Mouse (Mus musculus) cortical plate, adult 2 months (tissue): ENCODE results near the gene Nptxr. TPM values are rescaled to one million over a fixed set of nuclear protein-coding genes. Genes with fewer than 3 reads are reported as not detected.

ENCODE experiments used
- H3K27ac ChIP-seq: fragments of 200-500 bp; 2 replicates; pipeline ENCODE4 v1.5.1; 2012; ENCODE audit warnings: low read length, control low read depth, inconsistent platforms; ENCODE audit not compliant: insufficient read depth
- H3K4me1 ChIP-seq: fragments of 200-500 bp; 2 replicates; pipeline ENCODE4 v1.6.1; 2011; ENCODE audit warnings: low read length; ENCODE audit not compliant: control insufficient read depth, insufficient read depth
- H3K4me3 ChIP-seq: fragments of 200-500 bp; 2 replicates; pipeline ENCODE4 v1.5.1; 2011; ENCODE audit warnings: mild to moderate bottlenecking, low read length, control low read depth; ENCODE audit not compliant: insufficient read depth
- CTCF ChIP-seq: fragments of 200-500 bp; IDR thresholded peaks from 2 replicates; pipeline ENCODE4 v1.5.1; 2011; ENCODE audit warnings: mild to moderate bottlenecking, control low read depth, low read length; ENCODE audit not compliant: insufficient read depth; ENCODE audit errors: extremely low read depth
- POLR2A ChIP-seq: fragments of 200-500 bp; IDR thresholded peaks from 2 replicates; pipeline ENCODE4 v1.6.1; 2011; ENCODE audit warnings: mild to moderate bottlenecking, low read length, control low read depth; ENCODE audit not compliant: insufficient read depth; ENCODE audit errors: extremely low read depth
- polyA plus RNA-seq: library from polyadenylated mRNA; depleted of rRNA; stranded (reverse); fragments of >200 nt; gene quantifications from 2 replicates; pipeline ENCODE4 v1.2.3, GENCODE M21; 2012

Nptxr gene
- polyA plus RNA-seq, 1 experiment = 293 TPM

GRCm38 (mm10) chr15:79794173-79794572 is 10.4 kb downstream of the Nptxr start:
- H3K4me3 ChIP-seq = no peak overlapping the region
- H3K27ac ChIP-seq = no peak overlapping the region
- TF ChIP-seq CTCF = no peak
- no peak for TF ChIP-seq POLR2A
- peaks cover 16% of the 10 kb centered on the region for H3K4me1 ChIP-seq

- Histone ChIP-seq H3K27ac (no peak overlapping the region), H3K4me1 (peaks cover 14% of the 10 kb centered on the region), H3K4me3 (no peak overlapping the region)
- TF ChIP-seq POLR2A = no peak
- no peak for TF ChIP-seq CTCF
These were observed 11.5 kb downstream of the Nptxr start for GRCm38 (mm10) chr15:79793076-79793475.

GRCm38 (mm10) chr15:79792455-79792854 is 12.1 kb downstream of the Nptxr start:
- Histone ChIP-seq H3K4me1 (peaks cover 11% of the 10 kb centered on the region), H3K4me3 (no peak overlapping the region), H3K27ac (no peak overlapping the region)
- TF ChIP-seq CTCF (no peak), POLR2A (no peak)

GRCm38 (mm10) chr15:79791502-79791901 is 13.1 kb downstream of the Nptxr start:
- Histone ChIP-seq H3K27ac (no peak overlapping the region), H3K4me3 (no peak overlapping the region), H3K4me1 (peaks cover 10% of the 10 kb centered on the region)
- TF ChIP-seq CTCF (no peak), POLR2A (no peak)

- TF ChIP-seq POLR2A = no peak
- no peak for TF ChIP-seq CTCF
These were observed 13.7 kb downstream of the Nptxr start for GRCm38 (mm10) chr15:79790905-79791304.

GRCm38 (mm10) chr15:79790111-79790510 is 14.5 kb downstream of the Nptxr start:
- Histone ChIP-seq H3K4me3 (no peak overlapping the region), H3K27ac (no peak overlapping the region), H3K4me1 (peaks cover 5% of the 10 kb centered on the region; the same call in 1 of the 2 replicates)
- TF ChIP-seq POLR2A (no peak), CTCF (no peak)

More at GRCm38 (mm10) chr15:79790905-79791304, 13.7 kb downstream of the Nptxr start:
- Histone ChIP-seq H3K4me1 (peaks cover 9% of the 10 kb centered on the region), H3K4me3 (no peak overlapping the region), H3K27ac (no peak overlapping the region)

- Histone ChIP-seq H3K27ac (peak overlapping the region; percentile 21; the same call in 1 of the 2 replicates), H3K4me1 (peaks cover 2% of the 10 kb centered on the region; the same call in 1 of the 2 replicates), H3K4me3 (no peak overlapping the region)
- TF ChIP-seq POLR2A (no peak), CTCF (no peak)
These were observed 16.8 kb downstream of the Nptxr start for GRCm38 (mm10) chr15:79787815-79788214.

GRCm38 (mm10) chr15:79785056-79785455 is 19.5 kb downstream of the Nptxr start:
- Histone ChIP-seq H3K27ac (no peak overlapping the region), H3K4me1 (peaks cover 2% of the 10 kb centered on the region; the same call in 1 of the 2 replicates), H3K4me3 (no peak overlapping the region)
- TF ChIP-seq POLR2A (no peak), CTCF (no peak)

GRCm38 (mm10) chr15:79777749-79778148 is 26.8 kb downstream of the Nptxr start, which contains the start of gene Dnal4:
Gene Dnal4, minus strand, starts transcription at chr15:79777849.
- Histone ChIP-seq H3K4me3 (no peak within 1 kb of the TSS), H3K27ac (no peak within 1 kb of the TSS), H3K4me1 (peaks cover 7% of the 10 kb centered on the region; the same call in 1 of the 2 replicates)
- TF ChIP-seq CTCF (no peak), POLR2A (no peak)

GRCm38 (mm10) chr15:79775662-79776061 is 28.9 kb downstream of the Nptxr start:
- Histone ChIP-seq H3K4me3 (no peak overlapping the region), H3K27ac (0 out of 2 replicates have a peak overlapping the region, but pooled peaks have one; percentile 40)
- TF ChIP-seq CTCF = no peak
- no peak for TF ChIP-seq POLR2A

More at GRCm38 (mm10) chr15:79775662-79776061, 28.9 kb downstream of the Nptxr start:
- peaks cover 12% of the 10 kb centered on the region for H3K4me1 ChIP-seq
